Mouse (Mus musculus): ENCODE data around the gene Psenen.

The Psenen gene

GRCm38 (mm10) chr7:30553810-30554584 lies 9.4 kb downstream of the Psenen start:
- no peak for DNase-seq (ENCODE audit: low read depth, low spot score)

DNA sequence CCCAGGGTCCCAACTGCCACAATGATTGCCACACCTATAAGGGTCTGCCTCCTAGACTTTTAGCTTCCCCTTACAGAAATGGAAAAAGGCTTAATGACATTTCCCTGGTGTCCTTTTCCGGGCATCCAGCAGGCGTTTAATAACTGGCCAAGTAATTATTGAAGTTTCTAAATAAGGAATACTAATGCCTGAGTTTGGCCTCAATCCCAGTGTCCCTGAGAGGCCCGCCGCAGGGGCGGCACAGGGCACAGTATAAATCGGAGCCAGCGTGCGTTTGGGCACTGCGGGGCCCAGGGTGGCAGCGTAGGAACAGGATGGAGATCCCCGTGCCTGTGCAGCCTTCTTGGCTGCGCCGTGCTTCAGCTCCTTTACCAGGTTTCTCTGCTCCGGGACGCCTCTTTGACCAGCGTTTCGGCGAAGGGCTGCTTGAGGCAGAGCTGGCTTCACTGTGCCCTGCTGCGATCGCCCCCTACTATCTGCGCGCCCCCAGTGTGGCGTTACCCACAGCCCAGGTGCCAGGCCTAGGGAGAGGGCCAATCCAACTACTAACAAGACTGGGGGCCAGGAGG lies 10.3 kb downstream of the Psenen start:
- DNase-seq (ENCODE audit: low read depth, low spot score) = no peak

GRCm38 (mm10) chr7:30552102-30553020 lies 11.1 kb downstream of the Psenen start, which contains the start of the genes Hspb6 and Proser3:
Gene Hspb6, plus strand, starts transcription at chr7:30552178.
Gene Proser3, minus strand, starts transcription at chr7:30552299.
- DNase-seq (ENCODE audit: low read depth, low spot score) = peak; percentile 99

DNA sequence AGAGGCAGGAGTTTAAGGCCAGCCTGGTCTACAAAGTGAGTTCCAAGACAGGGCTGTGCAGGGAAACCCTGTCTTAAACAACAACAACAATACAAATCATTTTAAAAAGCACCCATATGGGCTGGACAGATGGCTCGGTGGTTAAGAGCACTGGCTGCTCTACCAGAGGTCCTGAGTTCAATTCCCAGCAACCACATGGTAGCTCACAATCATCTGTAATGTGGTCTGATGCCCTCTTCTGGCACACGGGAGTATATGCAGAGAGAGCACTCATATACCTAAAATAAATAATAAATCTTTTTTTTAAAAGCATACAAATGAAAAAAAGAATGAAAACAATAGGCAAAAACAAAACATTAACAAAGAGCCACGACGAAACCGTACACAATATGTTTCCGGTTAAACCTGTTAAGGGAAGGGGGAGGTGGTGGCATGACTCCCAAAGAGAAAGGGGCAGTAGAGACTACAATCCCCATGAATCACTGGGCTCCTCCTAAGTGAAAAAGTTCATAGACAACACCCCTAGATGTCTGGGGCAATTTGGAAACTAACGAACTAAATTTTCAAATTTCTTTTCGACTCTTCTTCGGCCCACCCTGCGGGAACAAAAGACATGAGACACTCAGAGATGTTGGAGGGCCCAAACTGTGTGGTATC lies 11.9 kb downstream of the Psenen start:
- no peak for DNase-seq (ENCODE audit: low read depth, low spot score)

DNA sequence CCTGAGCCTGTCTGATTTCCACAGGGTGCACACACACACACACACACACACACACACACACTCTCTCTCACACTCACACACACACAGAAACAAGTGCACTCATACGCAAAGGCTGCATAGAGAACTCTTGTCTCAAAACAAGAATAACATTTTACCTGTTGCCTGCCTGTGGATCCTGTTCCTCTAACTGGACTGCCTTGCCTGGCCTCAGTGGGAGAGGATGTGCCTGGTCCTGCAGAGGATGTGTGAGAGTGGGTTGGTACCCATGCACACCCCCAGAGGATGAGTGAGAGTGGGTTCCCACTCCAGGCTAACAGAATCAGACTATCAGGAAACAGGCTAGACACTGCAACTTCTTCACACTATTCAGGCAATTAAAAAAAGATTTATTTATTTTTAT lies 12.8 kb downstream of the Psenen start:
- no peak for DNase-seq (ENCODE audit: low read depth, low spot score)

DNA sequence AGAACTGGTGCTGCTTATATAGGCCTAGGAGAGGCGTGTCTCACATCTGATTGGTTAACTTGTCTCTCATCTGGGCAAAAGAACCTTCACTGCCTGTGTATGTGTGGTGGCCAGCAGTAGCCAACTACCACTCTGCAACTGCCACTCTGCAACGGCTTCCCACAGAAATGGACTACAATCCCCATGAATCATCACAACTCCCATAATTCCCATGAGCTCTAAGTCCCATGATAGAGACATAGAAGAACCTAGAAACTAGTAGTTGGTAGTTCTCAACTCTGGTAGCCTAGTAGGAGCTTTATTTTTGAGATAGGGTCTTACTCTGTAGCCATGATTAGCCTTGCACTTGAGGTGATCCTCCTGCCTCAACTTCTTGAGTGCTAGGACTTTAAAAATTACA lies 13.5 kb downstream of the Psenen start:
- no peak for DNase-seq (ENCODE audit: low read depth, low spot score)

DNA sequence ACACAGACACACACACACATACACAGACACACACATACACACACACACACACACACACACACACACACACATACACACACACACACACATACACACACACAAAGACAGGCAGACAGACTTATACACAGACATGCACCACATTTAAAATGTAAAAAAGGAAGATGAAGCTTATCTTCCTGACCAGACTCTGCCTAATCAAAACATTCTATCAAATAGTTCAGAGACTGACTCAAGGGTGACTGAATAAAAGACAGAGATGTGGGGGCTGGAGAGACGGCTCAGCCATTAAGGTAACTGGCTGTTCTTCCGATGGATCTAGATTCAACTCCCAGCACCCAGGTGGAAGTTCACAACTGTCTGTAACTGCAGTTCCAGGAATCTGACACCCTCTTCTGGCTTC lies 19.1 kb downstream of the Psenen start:
- DNase-seq (ENCODE audit: low read depth, low spot score) = no peak

DNA sequence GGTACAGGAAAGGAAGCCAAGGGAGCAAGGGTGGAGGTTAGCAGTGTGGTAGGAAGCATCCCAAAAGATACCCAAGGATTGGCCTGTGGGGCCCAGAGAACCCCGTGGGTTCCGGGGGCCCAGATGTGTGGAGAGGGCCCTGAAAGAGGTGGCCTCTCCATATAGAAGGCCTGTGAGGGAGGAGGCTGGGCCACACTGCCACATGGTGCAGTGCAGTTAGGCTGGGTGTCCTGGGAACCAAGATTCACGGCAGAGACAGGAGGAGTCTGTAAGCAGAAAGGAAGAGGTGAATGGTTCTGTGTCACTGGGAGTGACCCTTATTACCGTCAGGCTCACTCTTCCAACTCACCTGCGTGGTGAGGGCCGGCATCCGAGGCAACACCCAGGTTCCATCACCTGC lies 22.9 kb downstream of the Psenen start:
- no peak for DNase-seq (ENCODE audit: low read depth, low spot score)

DNA sequence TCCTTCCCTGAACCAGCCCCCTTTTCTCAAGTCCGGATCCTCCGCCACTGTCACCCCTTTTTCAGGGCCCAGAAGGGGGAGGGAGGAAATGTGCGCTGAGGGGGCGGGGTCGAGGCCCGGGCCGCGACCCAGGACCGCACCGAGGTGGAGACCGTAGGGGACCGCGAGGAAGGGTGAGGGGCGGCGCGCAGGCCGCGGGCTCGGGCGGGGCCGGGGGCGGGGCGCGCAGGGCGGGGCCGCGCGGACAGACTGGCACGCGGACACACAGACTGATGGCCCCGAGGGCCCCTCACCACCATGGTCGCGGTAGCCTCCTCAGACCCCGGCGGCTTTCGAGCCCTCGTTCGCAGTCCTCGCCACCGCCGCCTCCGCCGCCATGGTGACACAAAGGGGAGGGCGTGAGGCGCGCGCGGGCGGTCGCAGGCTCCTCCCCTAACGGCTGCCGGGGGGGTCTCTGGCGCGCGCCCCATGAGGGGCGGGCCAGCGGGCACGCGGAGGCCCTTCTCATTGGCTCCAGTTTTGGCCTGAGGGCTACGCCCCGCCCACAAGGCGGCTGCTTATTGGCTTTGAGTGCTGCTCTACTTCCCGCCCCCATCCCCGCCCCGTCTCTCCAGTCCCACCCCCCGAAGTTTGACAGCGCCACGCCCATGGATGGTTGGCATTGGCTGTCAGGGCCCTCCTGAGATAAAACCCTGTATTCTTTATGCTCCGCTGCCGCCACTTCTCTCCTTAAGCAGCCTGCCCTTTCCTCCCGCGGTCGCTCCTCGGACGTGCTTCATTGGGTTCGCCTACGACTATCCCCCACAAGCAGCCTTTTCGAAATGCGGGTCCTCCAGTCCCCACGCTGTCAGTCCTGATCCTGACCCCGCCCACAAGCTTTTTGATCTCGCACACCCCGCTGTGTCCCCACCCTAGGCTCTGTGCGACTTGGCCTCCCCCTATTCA lies 28.5 kb downstream of the Psenen start, which contains the start of gene Arhgap33:
Gene Arhgap33, minus strand, starts transcription at position 428 of the 945 bp plus-strand sequence.
- DNase-seq (ENCODE audit: low read depth, low spot score) = peak; percentile 95

- DNase-seq (ENCODE audit: low read depth, low spot score) = no peak
These were observed 29.3 kb downstream of the Psenen start for GRCm38 (mm10) chr7:30533941-30534632.

- no peak for DNase-seq (ENCODE audit: low read depth, low spot score)
These were observed 30.5 kb downstream of the Psenen start for GRCm38 (mm10) chr7:30532931-30533330.

- no peak for DNase-seq (ENCODE audit: low read depth, low spot score)
These were observed 32.1 kb downstream of the Psenen start for GRCm38 (mm10) chr7:30531291-30531815.

- no peak for DNase-seq (ENCODE audit: low read depth, low spot score)
These were observed 36.4 kb downstream of the Psenen start for GRCm38 (mm10) chr7:30526981-30527380.

DNA sequence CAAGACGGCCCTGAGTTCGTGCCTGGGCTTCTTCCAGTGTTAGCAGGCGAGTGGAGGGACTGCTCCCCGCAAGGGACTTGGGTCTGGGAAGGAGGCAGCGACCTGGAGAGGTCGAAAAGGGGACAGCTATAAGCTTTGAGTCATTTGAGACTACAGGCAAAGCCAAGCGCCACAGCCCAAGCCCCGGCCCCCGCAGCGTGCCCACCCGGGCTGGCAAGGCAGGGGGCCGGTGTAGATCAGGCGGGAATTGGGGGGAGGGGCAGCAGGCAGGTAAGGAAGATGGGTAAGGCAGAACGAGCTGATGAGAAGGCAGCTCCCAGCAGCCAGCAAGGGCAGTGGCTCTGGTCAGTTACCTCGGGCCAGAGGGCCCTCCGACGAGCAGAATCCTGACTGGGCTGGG lies 37.0 kb downstream of the Psenen start:
- no peak for DNase-seq (ENCODE audit: low read depth, low spot score)

- peak; percentile 26 for DNase-seq (ENCODE audit: low read depth, low spot score)
These were observed 37.5 kb downstream of the Psenen start for GRCm38 (mm10) chr7:30525954-30526353.

GRCm38 (mm10) chr7:30524487-30524886 lies 38.9 kb downstream of the Psenen start:
- DNase-seq (ENCODE audit: low read depth, low spot score) = no peak

DNA sequence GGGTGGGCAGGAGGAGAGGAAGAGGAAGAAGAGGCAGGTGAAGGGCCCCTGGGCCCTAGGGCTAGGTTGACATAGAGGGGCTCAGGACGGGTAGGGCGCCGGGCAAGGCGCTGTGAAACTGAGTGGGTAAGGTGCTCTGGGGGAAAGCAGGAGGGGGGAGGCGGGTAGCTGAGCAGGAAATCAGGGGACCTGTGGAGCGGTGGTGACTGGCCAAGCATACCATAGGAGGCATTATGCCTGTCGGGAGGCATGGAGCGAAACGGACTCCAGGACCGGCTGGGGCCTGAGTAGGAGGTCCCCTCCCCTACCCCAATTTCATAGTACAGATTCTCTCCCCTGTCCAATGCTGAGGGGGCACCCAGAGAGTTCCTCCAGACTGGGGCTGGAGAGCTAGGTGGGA lies 40.6 kb downstream of the Psenen start:
- DNase-seq (ENCODE audit: low read depth, low spot score) = no peak

- no peak for DNase-seq (ENCODE audit: low read depth, low spot score)
These were observed 42.6 kb downstream of the Psenen start for GRCm38 (mm10) chr7:30520856-30521255.

- no peak for DNase-seq (ENCODE audit: low read depth, low spot score)
These were observed 43.0 kb downstream of the Psenen start for GRCm38 (mm10) chr7:30520396-30520795.

DNA sequence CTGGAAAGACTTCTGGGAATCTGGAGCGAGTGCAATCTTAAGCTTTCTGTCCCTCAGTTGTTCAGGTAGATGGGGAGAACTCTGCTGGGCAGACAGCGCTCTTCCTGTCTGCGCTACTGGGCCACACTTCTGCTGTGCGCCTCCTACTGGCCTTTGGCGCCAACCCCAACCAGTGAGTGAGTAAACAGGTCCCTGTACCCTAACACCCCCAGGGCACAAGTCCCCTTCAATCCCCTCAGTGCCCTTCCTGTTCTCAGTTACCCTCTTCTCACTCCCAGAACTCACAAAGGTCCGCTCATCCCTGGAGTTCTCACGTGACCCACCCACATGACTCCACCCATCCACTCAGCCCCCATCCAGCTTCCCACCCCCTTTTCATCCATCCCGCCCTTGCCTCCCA lies 45.1 kb downstream of the Psenen start:
- DNase-seq (ENCODE audit: low read depth, low spot score) = peak; percentile 60

Measured in ES-CJ7 (cell line).